In genomic region chr13:90642206-90642823, GRCm38 (mm10) we compare ENCODE assay signal across 14 mouse cellular contexts.
A peak's percentile ranks its signal among the peaks of the same experiment; 100 is the strongest.
DNase-seq lines count a peak whose midpoint lies in the region; ATAC-seq and TF ChIP-seq lines count a peak whose summit lies in the region.
"Had no signal": no experiment of that assay in that cellular context is flagged by ENCODE, and none has a peak within 500 bp of the region (broad histone marks: within the 10 kb centered on the region; RNA-seq: fewer than 3 reads in every experiment).

No protein-coding gene starts in this region.

- DNase-seq in adrenal gland, postnatal 10 days, result peak; percentile 3
- no peak for DNase-seq in adrenal gland, adult (ENCODE audit: inconsistent age in 2 of 2, low spot score in 1 of 2)
- DNase-seq in embryonic facial prominence, embryonic 14.5 days (ENCODE audit: low spot score), result peak; percentile 90
- DNase-seq in midbrain, postnatal 0 days (ENCODE audit: low spot score), result peak; percentile 47
- no peak for DNase-seq in adrenal gland, adult 2 months
- DNase-seq: cerebellum, adult 11-12 months; kidney, adult 18-20 months; spleen, adult 18-20 months; thymus, adult 18-20 months had no signal

- peaks cover 33% of the 10 kb centered on the region for H3K4me1 ChIP-seq in embryonic facial prominence, embryonic 14.5 days (ENCODE audit: control insufficient read depth, insufficient read depth, low read length)
- peaks cover 5% of the 10 kb centered on the region; the same call in 1 of the 2 replicates for H3K4me1 ChIP-seq in hindbrain, embryonic 16.5 days (ENCODE audit: control insufficient read depth, insufficient read depth, low read depth, low read length)
- H3K4me1 ChIP-seq in midbrain, postnatal 0 days (ENCODE audit: insufficient read depth, low read length), result peaks cover 7% of the 10 kb centered on the region; the same call in 1 of the 2 replicates
- H3K4me1 ChIP-seq in kidney, embryonic 15.5 days, result 0 out of 2 replicates have a peak, but pooled peaks cover 2% of the 10 kb centered on the region
- H3K4me1 ChIP-seq: liver, embryonic 12.5 days; megakaryocyte, embryonic 14.5 days had no signal

- no peak overlapping the region for H3K4me2 ChIP-seq in embryonic facial prominence, embryonic 14.5 days (ENCODE audit: low read depth, low read length)
- H3K4me2 ChIP-seq in hindbrain, embryonic 16.5 days (ENCODE audit: low read length), result no peak overlapping the region
- H3K4me2 ChIP-seq in midbrain, postnatal 0 days (ENCODE audit: low read depth, low read length, poor library complexity, severe bottlenecking), result no peak overlapping the region
- no peak overlapping the region for H3K4me2 ChIP-seq in kidney, embryonic 15.5 days
- H3K4me2 ChIP-seq: liver, embryonic 12.5 days had no signal

- no peak overlapping the region for H3K4me3 ChIP-seq in embryonic facial prominence, embryonic 14.5 days (ENCODE audit: low read depth, low read length)
- H3K4me3 ChIP-seq in hindbrain, embryonic 16.5 days (ENCODE audit: low read length), result no peak overlapping the region
- H3K4me3 ChIP-seq in midbrain, postnatal 0 days (ENCODE audit: low read depth, low read length), result no peak overlapping the region
- H3K4me3 ChIP-seq in kidney, embryonic 15.5 days (replicated peaks), result no peak overlapping the region
- H3K4me3 ChIP-seq: liver, embryonic 12.5 days; megakaryocyte, embryonic 14.5 days had no signal

- H3K9ac ChIP-seq in embryonic facial prominence, embryonic 14.5 days (ENCODE audit: low read depth, low read length), result no peak overlapping the region
- no peak overlapping the region for H3K9ac ChIP-seq in hindbrain, embryonic 16.5 days (ENCODE audit: low read depth, low read length)
- no peak overlapping the region for H3K9ac ChIP-seq in midbrain, postnatal 0 days (replicated peaks; ENCODE audit: low read length, poor library complexity, severe bottlenecking)
- no peak overlapping the region for H3K9ac ChIP-seq in kidney, embryonic 15.5 days
- H3K9ac ChIP-seq: liver, embryonic 12.5 days had no signal

- H3K27me3 ChIP-seq in embryonic facial prominence, embryonic 14.5 days (replicated peaks; ENCODE audit: control insufficient read depth, insufficient read depth, low read length), result no peaks in the 10 kb centered on the region
- no peaks in the 10 kb centered on the region for H3K27me3 ChIP-seq in hindbrain, embryonic 16.5 days (replicated peaks; ENCODE audit: control insufficient read depth, insufficient read depth, low read length)
- H3K27me3 ChIP-seq in midbrain, postnatal 0 days (ENCODE audit: insufficient read depth, low read length), result no peaks in the 10 kb centered on the region
- no peaks in the 10 kb centered on the region for H3K27me3 ChIP-seq in kidney, embryonic 15.5 days
- H3K27me3 ChIP-seq: liver, embryonic 12.5 days; megakaryocyte, embryonic 14.5 days had no signal

- H3K27ac ChIP-seq in embryonic facial prominence, embryonic 14.5 days (replicated peaks; ENCODE audit: low read depth, low read length), result peak overlapping the region; percentile 63; the same call in 1 of the 2 replicates
- H3K27ac ChIP-seq in hindbrain, embryonic 16.5 days (ENCODE audit: low read depth, low read length), result peak overlapping the region; percentile 68
- H3K27ac ChIP-seq in midbrain, postnatal 0 days (ENCODE audit: low read depth, low read length), result peak overlapping the region; percentile 63; the same call in 1 of the 2 replicates
- no peak overlapping the region for H3K27ac ChIP-seq in kidney, embryonic 15.5 days
- H3K27ac ChIP-seq: liver, embryonic 12.5 days had no signal

- WGBS in embryonic facial prominence, embryonic 14.5 days, result 32% methylated on average over 5 of the region's 5 CpGs
- 44% methylated on average over 5 of the region's 5 CpGs for WGBS in hindbrain, embryonic 16.5 days
- WGBS in midbrain, postnatal 0 days, result 49% methylated on average over 5 of the region's 5 CpGs
- WGBS in kidney, embryonic 15.5 days, result 77% methylated on average over 5 of the region's 5 CpGs

- ATAC-seq in embryonic facial prominence, embryonic 14.5 days (ENCODE audit: low read depth), result peak; percentile 67
- peak; percentile 51 for ATAC-seq in hindbrain, embryonic 16.5 days
- no peak for ATAC-seq in midbrain, postnatal 0 days (ENCODE audit: low FRiP score)
- ATAC-seq in kidney, embryonic 15.5 days (replicated peaks; ENCODE audit: low FRiP score), result no peak
- ATAC-seq in erythroblast, adult 5-6 weeks (replicated peaks; ENCODE audit: low FRiP score, poor library complexity, severe bottlenecking), result no peak
- ATAC-seq: liver, embryonic 12.5 days had no signal

- H3K9me3 ChIP-seq in embryonic facial prominence, embryonic 14.5 days (ENCODE audit: control insufficient read depth, low read length), result no peaks in the 10 kb centered on the region
- no peaks in the 10 kb centered on the region for H3K9me3 ChIP-seq in hindbrain, embryonic 16.5 days (ENCODE audit: control insufficient read depth, low read length)
- H3K9me3 ChIP-seq in midbrain, postnatal 0 days (ENCODE audit: low read length), result no peaks in the 10 kb centered on the region
- no peaks in the 10 kb centered on the region for H3K9me3 ChIP-seq in kidney, embryonic 15.5 days (replicated peaks)
- H3K9me3 ChIP-seq: liver, embryonic 12.5 days; megakaryocyte, embryonic 14.5 days had no signal

- H3K36me3 ChIP-seq in embryonic facial prominence, embryonic 14.5 days (ENCODE audit: control insufficient read depth, insufficient read depth, low read length), result no peaks in the 10 kb centered on the region
- no peaks in the 10 kb centered on the region for H3K36me3 ChIP-seq in hindbrain, embryonic 16.5 days (ENCODE audit: control insufficient read depth, insufficient read depth, low read length)
- no peaks in the 10 kb centered on the region for H3K36me3 ChIP-seq in midbrain, postnatal 0 days (ENCODE audit: insufficient read depth, low read length)
- H3K36me3 ChIP-seq in kidney, embryonic 15.5 days, result no peaks in the 10 kb centered on the region
- H3K36me3 ChIP-seq: liver, embryonic 12.5 days had no signal

- no peak for TF ChIP-seq CTCF in midbrain, postnatal 0 days (IDR thresholded peaks at IDR 0.05)

Comparison
In these comparisons a context has a peak if more than half of its experiments do, and no peak if none do; other contexts are left out.
1. DNase-seq: peak in adrenal gland, postnatal 10 days (single experiment), embryonic facial prominence, embryonic 14.5 days (single experiment) and midbrain, postnatal 0 days (single experiment); none in adrenal gland, adult (0 of 2) and adrenal gland, adult 2 months (single experiment).
2. ATAC-seq: peak in embryonic facial prominence, embryonic 14.5 days (single experiment) and hindbrain, embryonic 16.5 days (single experiment); none in midbrain, postnatal 0 days (single experiment), kidney, embryonic 15.5 days (single experiment) and erythroblast, adult 5-6 weeks (single experiment).